Mouse (Mus musculus): Measurements from ENCODE around the gene Sema4b. TPM values are rescaled to one million over a fixed set of nuclear protein-coding genes. Genes with fewer than 3 reads are reported as not detected.
A peak's percentile ranks its signal among the peaks of the same experiment; 100 is the strongest.

Sema4b gene
- polyA plus RNA-seq, 1 experiment from 2014 or later, result 11.6 TPM

GRCm38 (mm10) chr7:80215398-80215797 lies 28.8 kb downstream of the Sema4b start:
- no peaks in the 10 kb centered on the region for H3K36me3 ChIP-seq (ENCODE audit: insufficient read depth, low read length)
- no peaks in the 10 kb centered on the region for H3K4me1 ChIP-seq (ENCODE audit: insufficient read depth, low read depth, low read length)
- DNase-seq (ENCODE audit: low spot score) (peak; percentile 86), ATAC-seq (peak; percentile 77)
- no peak for TF ChIP-seq EP300 (IDR thresholded peaks at IDR 0.05)
- TF ChIP-seq CTCF (IDR thresholded peaks at IDR 0.05), result peak; percentile 92
- no peak overlapping the region for H3K4me2 ChIP-seq (replicated peaks; ENCODE audit: low read depth, low read length)
- 27% methylated on average over 4 of the region's 4 CpGs for WGBS
- no peak overlapping the region for H3K4me3 ChIP-seq (ENCODE audit: low read depth, low read length)
- H3K9ac ChIP-seq (replicated peaks; ENCODE audit: low read depth), result no peak overlapping the region
- no peaks in the 10 kb centered on the region for H3K27me3 ChIP-seq (replicated peaks; ENCODE audit: insufficient read depth, low read length)
- no peaks in the 10 kb centered on the region for H3K9me3 ChIP-seq (ENCODE audit: low read length)
- no peak overlapping the region for H3K27ac ChIP-seq (ENCODE audit: low read length)

GRCm38 (mm10) chr7:80216566-80216965 lies 29.9 kb downstream of the Sema4b start:
- Histone ChIP-seq H3K27ac (ENCODE audit: low read length) (no peak overlapping the region), H3K9me3 (ENCODE audit: low read length) (no peaks in the 10 kb centered on the region), H3K4me3 (ENCODE audit: low read depth, low read length) (no peak overlapping the region), H3K4me1 (ENCODE audit: insufficient read depth, low read depth, low read length) (no peaks in the 10 kb centered on the region), H3K4me2 (replicated peaks; ENCODE audit: low read depth, low read length) (no peak overlapping the region), H3K36me3 (ENCODE audit: insufficient read depth, low read length) (peaks cover 6% of the 10 kb centered on the region; the same call in 1 of the 2 replicates), H3K9ac (replicated peaks; ENCODE audit: low read depth) (no peak overlapping the region), H3K27me3 (replicated peaks; ENCODE audit: insufficient read depth, low read length) (no peaks in the 10 kb centered on the region)
- TF ChIP-seq EP300 (IDR thresholded peaks at IDR 0.05), result no peak
- TF ChIP-seq CTCF (IDR thresholded peaks at IDR 0.05), result no peak; the same call in none of the 2 replicates
- DNase-seq (ENCODE audit: low spot score), result no peak
- ATAC-seq, result peak; percentile 34; the same call in 1 of the 2 replicates
- WGBS, result 69% methylated on average over 8 of the region's 8 CpGs

GRCm38 (mm10) chr7:80218666-80219065 lies 32.0 kb downstream of the Sema4b start:
- TF ChIP-seq CTCF (IDR thresholded peaks at IDR 0.05) (no peak), EP300 (IDR thresholded peaks at IDR 0.05) (no peak)
- Histone ChIP-seq H3K4me1 (ENCODE audit: insufficient read depth, low read depth, low read length) (no peaks in the 10 kb centered on the region), H3K27ac (ENCODE audit: low read length) (no peak overlapping the region), H3K36me3 (ENCODE audit: insufficient read depth, low read length) (peaks cover 6% of the 10 kb centered on the region; the same call in 1 of the 2 replicates), H3K4me2 (replicated peaks; ENCODE audit: low read depth, low read length) (no peak overlapping the region), H3K4me3 (ENCODE audit: low read depth, low read length) (no peak overlapping the region), H3K9me3 (ENCODE audit: low read length) (no peaks in the 10 kb centered on the region), H3K27me3 (replicated peaks; ENCODE audit: insufficient read depth, low read length) (no peaks in the 10 kb centered on the region), H3K9ac (replicated peaks; ENCODE audit: low read depth) (no peak overlapping the region)
- DNase-seq (ENCODE audit: low spot score), result no peak
- 89% methylated on average over 9 of the region's 9 CpGs for WGBS
- ATAC-seq, result no peak

- H3K4me2 ChIP-seq (replicated peaks; ENCODE audit: low read depth, low read length), result no peak overlapping the region
- ATAC-seq (no peak), DNase-seq (ENCODE audit: low spot score) (no peak)
- H3K4me1 ChIP-seq (ENCODE audit: insufficient read depth, low read depth, low read length), result no peaks in the 10 kb centered on the region
- TF ChIP-seq CTCF (IDR thresholded peaks at IDR 0.05) (no peak), EP300 (IDR thresholded peaks at IDR 0.05) (no peak)
- no peaks in the 10 kb centered on the region for H3K9me3 ChIP-seq (ENCODE audit: low read length)
- H3K27ac ChIP-seq (ENCODE audit: low read length), result no peak overlapping the region
- WGBS, result 96% methylated on average over 9 of the region's 9 CpGs
- H3K4me3 ChIP-seq (ENCODE audit: low read depth, low read length), result no peak overlapping the region
- peaks cover 16% of the 10 kb centered on the region; the same call in 1 of the 2 replicates for H3K36me3 ChIP-seq (ENCODE audit: insufficient read depth, low read length)
- no peak overlapping the region for H3K9ac ChIP-seq (replicated peaks; ENCODE audit: low read depth)
- no peaks in the 10 kb centered on the region for H3K27me3 ChIP-seq (replicated peaks; ENCODE audit: insufficient read depth, low read length)
Measured at GRCm38 (mm10) chr7:80220237-80220797, 33.7 kb downstream of the Sema4b start.

GRCm38 (mm10) chr7:80221179-80221750 lies 34.6 kb downstream of the Sema4b start:
- no peak for ATAC-seq
- no peak overlapping the region for H3K9ac ChIP-seq (replicated peaks; ENCODE audit: low read depth)
- TF ChIP-seq EP300 (IDR thresholded peaks at IDR 0.05) (no peak), CTCF (IDR thresholded peaks at IDR 0.05) (no peak)
- no peaks in the 10 kb centered on the region for H3K4me1 ChIP-seq (ENCODE audit: insufficient read depth, low read depth, low read length)
- DNase-seq (ENCODE audit: low spot score), result no peak
- H3K27ac ChIP-seq (ENCODE audit: low read length), result no peak overlapping the region
- H3K27me3 ChIP-seq (replicated peaks; ENCODE audit: insufficient read depth, low read length), result no peaks in the 10 kb centered on the region
- no peaks in the 10 kb centered on the region for H3K9me3 ChIP-seq (ENCODE audit: low read length)
- H3K36me3 ChIP-seq (ENCODE audit: insufficient read depth, low read length), result peaks cover 16% of the 10 kb centered on the region; the same call in 1 of the 2 replicates
- no peak overlapping the region for H3K4me3 ChIP-seq (ENCODE audit: low read depth, low read length)
- 80% methylated on average over 4 of the region's 4 CpGs for WGBS
- H3K4me2 ChIP-seq (replicated peaks; ENCODE audit: low read depth, low read length), result no peak overlapping the region

GRCm38 (mm10) chr7:80227065-80227464 lies 40.4 kb downstream of the Sema4b start:
- WGBS, result 94% methylated on average over 4 of the region's 4 CpGs
- H3K27me3 ChIP-seq (replicated peaks; ENCODE audit: insufficient read depth, low read length), result no peaks in the 10 kb centered on the region
- TF ChIP-seq EP300 (IDR thresholded peaks at IDR 0.05) (no peak), CTCF (IDR thresholded peaks at IDR 0.05) (no peak; the same call in 1 of the 2 replicates)

More at GRCm38 (mm10) chr7:80227065-80227464, 40.4 kb downstream of the Sema4b start:
- Histone ChIP-seq H3K9me3 (ENCODE audit: low read length) (no peaks in the 10 kb centered on the region), H3K9ac (replicated peaks; ENCODE audit: low read depth) (no peak overlapping the region), H3K36me3 (ENCODE audit: insufficient read depth, low read length) (peaks cover 20% of the 10 kb centered on the region; the same call in 1 of the 2 replicates), H3K27ac (ENCODE audit: low read length) (no peak overlapping the region), H3K4me3 (ENCODE audit: low read depth, low read length) (no peak overlapping the region), H3K4me1 (ENCODE audit: insufficient read depth, low read depth, low read length) (0 out of 2 replicates have a peak, but pooled peaks cover 2% of the 10 kb centered on the region), H3K4me2 (replicated peaks; ENCODE audit: low read depth, low read length) (no peak overlapping the region)
- no peak for DNase-seq (ENCODE audit: low spot score)
- no peak for ATAC-seq
